Mouse (Mus musculus) hindbrain, postnatal 0 days (tissue): ENCODE data around the gene Fcna. TPM values are rescaled to one million over a fixed set of nuclear protein-coding genes. Genes with fewer than 3 reads are reported as not detected.

ENCODE experiments used
- ATAC-seq: fragments of 200-750 bp; cut with Nextera tagmentation; 2 replicates; pipeline ENCODE4 v1.8.0; 2017; ENCODE audit warnings: mild to moderate bottlenecking, moderate TSS enrichment, moderate library complexity
- DNase-seq: peaks from one replicate; pipeline ENCODE4 v3.0.0-alpha.2; 2015; ENCODE audit warnings: low spot score
- H3K27ac ChIP-seq: fragments of 300-500 bp; sonication (generic); 2 replicates; pipeline ENCODE4 v1.5.1; 2014; ENCODE audit warnings: mild to moderate bottlenecking
- H3K27me3 ChIP-seq: fragments of 300-500 bp; sonication (generic); 2 replicates; pipeline ENCODE4 v1.6.1; 2014; ENCODE audit warnings: low read length, mixed read lengths; ENCODE audit not compliant: insufficient read depth
- H3K36me3 ChIP-seq: fragments of 300-500 bp; sonication (generic); 2 replicates; pipeline ENCODE4 v1.6.1; 2014; ENCODE audit warnings: low read length, mixed read lengths; ENCODE audit not compliant: insufficient read depth
- H3K4me1 ChIP-seq: fragments of 300-500 bp; sonication (generic); 2 replicates; pipeline ENCODE4 v1.6.1; 2014; ENCODE audit warnings: antibody characterized with exemption, low read length, mixed read lengths; ENCODE audit not compliant: insufficient read depth
- H3K4me2 ChIP-seq: fragments of 300-500 bp; sonication (generic); 2 replicates; pipeline ENCODE4 v1.6.1; 2014; ENCODE audit warnings: low read depth, mild to moderate bottlenecking, low read length, moderate library complexity, mixed read lengths
- H3K4me3 ChIP-seq: fragments of 300-500 bp; sonication (generic); 2 replicates; pipeline ENCODE4 v1.5.1; 2014; ENCODE audit warnings: low read length
- H3K9ac ChIP-seq: fragments of 300-500 bp; sonication (generic); replicated peaks from 2 replicates; pipeline ENCODE4 v1.6.1; 2014; ENCODE audit warnings: mild to moderate bottlenecking, low read length, moderate library complexity, mixed read lengths
- H3K9me3 ChIP-seq: fragments of 300-500 bp; sonication (generic); 2 replicates; pipeline ENCODE4 v1.6.1; 2016; ENCODE audit warnings: low read length, mixed read lengths
- CTCF ChIP-seq: IDR thresholded peaks from 2 replicates; pipeline ENCODE4 v1.5.1; 2016; ENCODE audit warnings: antibody characterized with exemption, control low read depth, low read depth
- WGBS: fragments of 180-500 bp; shearing (Covaris S2); extraction: QIAGEN DNeasy Blood & Tissue Kit; methylation state at CpG from one replicate; pipeline ENCODE4 v1.1.7; 2014; 5-methylcytosine and 5-hydroxymethylcytosine counted together
- polyA plus RNA-seq: library from polyadenylated mRNA; unstranded; fragments of >200 nt; fragmentation: Nextera tagmentation; extraction: Ambion mirVana; gene quantifications from 2 replicates; pipeline ENCODE4 v1.2.1, GENCODE M21; 2015
- total RNA-seq: library from RNA; depleted of rRNA; stranded (reverse); fragments of >200 nt; gene quantifications from 2 replicates; pipeline ENCODE4 v1.2.3, GENCODE M21; 2014

The Fcna gene
- total and polyA plus RNA-seq, 2 experiments from 2014 or later: 2.2 to 4.3 TPM

- no peak overlapping the region for H3K9ac ChIP-seq
- no peak for TF ChIP-seq CTCF
- peaks cover 82% of the 10 kb centered on the region for H3K36me3 ChIP-seq
- no peak overlapping the region for H3K4me3 ChIP-seq
- WGBS: 93% methylated on average over 1 of the region's 1 CpGs
- H3K4me1 ChIP-seq: no peaks in the 10 kb centered on the region
- no peak for DNase-seq
- no peaks in the 10 kb centered on the region for H3K27me3 ChIP-seq
- H3K27ac ChIP-seq: no peak overlapping the region
- H3K4me2 ChIP-seq: no peak overlapping the region
- H3K9me3 ChIP-seq: no peaks in the 10 kb centered on the region
- no peak for ATAC-seq
Observed at GRCm38 (mm10) chr2:25598749-25599148, 29.1 kb downstream of the Fcna start.

- no peak for TF ChIP-seq CTCF
- Histone ChIP-seq H3K27ac (no peak overlapping the region), H3K4me1 (no peaks in the 10 kb centered on the region), H3K27me3 (no peaks in the 10 kb centered on the region), H3K9me3 (no peaks in the 10 kb centered on the region), H3K4me3 (no peak overlapping the region), H3K4me2 (no peak overlapping the region), H3K9ac (no peak overlapping the region), H3K36me3 (peaks cover 86% of the 10 kb centered on the region)
- no peak for ATAC-seq
- WGBS: 99% methylated on average over 5 of the region's 5 CpGs
- DNase-seq: no peak
Observed at GRCm38 (mm10) chr2:25596765-25597510, 30.9 kb downstream of the Fcna start.

DNA sequence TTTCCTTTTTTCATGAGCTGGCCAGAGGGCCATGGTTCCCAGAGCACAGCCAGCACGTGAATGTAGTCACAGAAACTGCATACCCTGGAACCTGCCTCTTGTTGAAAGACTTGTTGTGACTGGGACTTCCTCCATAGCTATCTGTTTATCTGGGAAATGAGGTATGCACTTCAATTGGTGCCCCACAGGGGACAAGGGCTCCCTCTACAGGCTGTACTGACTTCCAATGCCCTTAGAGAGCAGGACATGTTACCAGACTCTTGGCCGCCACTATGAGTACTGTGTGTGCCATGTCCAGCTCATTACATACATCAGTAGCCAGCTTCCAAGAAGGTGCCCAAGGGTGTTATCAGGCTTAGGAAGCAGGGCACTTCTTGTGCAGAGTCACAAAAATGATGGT is 36.0 kb downstream of the Fcna start:
- Histone ChIP-seq H3K4me3 (no peak overlapping the region), H3K27ac (no peak overlapping the region), H3K36me3 (peaks cover 63% of the 10 kb centered on the region), H3K9ac (no peak overlapping the region), H3K4me1 (no peaks in the 10 kb centered on the region), H3K9me3 (no peaks in the 10 kb centered on the region), H3K27me3 (no peaks in the 10 kb centered on the region), H3K4me2 (no peak overlapping the region)
- ATAC-seq (no peak), DNase-seq (peak; percentile 40)
- peak; percentile 53 for TF ChIP-seq CTCF
- 68% methylated on average over 2 of the region's 2 CpGs for WGBS

- H3K27me3 ChIP-seq: no peaks in the 10 kb centered on the region
- no peaks in the 10 kb centered on the region for H3K4me1 ChIP-seq
- no peak for TF ChIP-seq CTCF
- no peak overlapping the region for H3K9ac ChIP-seq
- H3K36me3 ChIP-seq: peaks cover 42% of the 10 kb centered on the region
- H3K4me3 ChIP-seq: no peak overlapping the region
- no peaks in the 10 kb centered on the region for H3K9me3 ChIP-seq
- no peak for ATAC-seq
- no peak overlapping the region for H3K27ac ChIP-seq
- no peak overlapping the region for H3K4me2 ChIP-seq
- 96% methylated on average over 8 of the region's 8 CpGs for WGBS
- no peak for DNase-seq
Observed at GRCm38 (mm10) chr2:25588227-25588907, 39.5 kb downstream of the Fcna start.

- ATAC-seq (no peak), DNase-seq (no peak)
- H3K4me2 ChIP-seq: no peak overlapping the region
- 90% methylated on average over 8 of the region's 8 CpGs for WGBS
- H3K9ac ChIP-seq: no peak overlapping the region
- peaks cover 8% of the 10 kb centered on the region for H3K4me1 ChIP-seq
- no peak overlapping the region for H3K27ac ChIP-seq
- H3K27me3 ChIP-seq: no peaks in the 10 kb centered on the region
- H3K4me3 ChIP-seq: no peak overlapping the region
- no peaks in the 10 kb centered on the region for H3K9me3 ChIP-seq
- TF ChIP-seq CTCF: no peak
- peaks cover 35% of the 10 kb centered on the region; the same call in 1 of the 2 replicates for H3K36me3 ChIP-seq
Observed at GRCm38 (mm10) chr2:25587290-25587689, 40.5 kb downstream of the Fcna start.

DNA sequence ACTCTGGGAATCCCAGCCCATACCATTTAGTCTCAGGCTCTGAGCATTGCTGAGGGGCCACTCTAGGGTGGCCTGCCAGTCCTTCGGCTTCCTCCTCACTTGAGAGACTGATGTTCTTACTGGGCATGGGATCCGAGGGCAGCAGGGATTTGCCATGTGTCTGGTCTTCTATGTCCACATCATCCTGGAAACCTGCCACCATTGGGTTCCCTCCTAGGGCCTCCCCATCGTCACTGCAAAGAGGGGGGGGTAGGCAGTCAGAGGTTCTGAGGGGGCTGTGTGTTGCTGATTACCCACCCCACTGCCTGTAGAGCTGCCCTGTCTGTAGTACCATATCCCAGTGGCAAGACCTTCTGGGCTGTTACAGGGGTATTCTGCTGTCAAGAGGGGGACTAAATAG is 42.2 kb downstream of the Fcna start:
- H3K4me3 ChIP-seq: no peak overlapping the region
- 73% methylated on average over 3 of the region's 3 CpGs for WGBS
- DNase-seq (no peak), ATAC-seq (no peak)
- H3K9ac ChIP-seq: no peak overlapping the region
- no peak for TF ChIP-seq CTCF
- H3K9me3 ChIP-seq: no peaks in the 10 kb centered on the region
- H3K4me1 ChIP-seq: peaks cover 21% of the 10 kb centered on the region
- H3K4me2 ChIP-seq: no peak overlapping the region
- H3K27ac ChIP-seq: no peak overlapping the region
- no peaks in the 10 kb centered on the region for H3K27me3 ChIP-seq
- H3K36me3 ChIP-seq: peaks cover 20% of the 10 kb centered on the region; the same call in 1 of the 2 replicates

GRCm38 (mm10) chr2:25584856-25585255 is 43.0 kb downstream of the Fcna start:
- no peaks in the 10 kb centered on the region for H3K9me3 ChIP-seq
- H3K27ac ChIP-seq: no peak overlapping the region
- no peak overlapping the region for H3K9ac ChIP-seq
- peaks cover 27% of the 10 kb centered on the region for H3K4me1 ChIP-seq
- TF ChIP-seq CTCF: no peak
- no peak for DNase-seq
- H3K27me3 ChIP-seq: peaks cover 3% of the 10 kb centered on the region
- H3K4me2 ChIP-seq: no peak overlapping the region
- 65% methylated on average over 4 of the region's 4 CpGs for WGBS
- no peak overlapping the region for H3K4me3 ChIP-seq
- peaks cover 13% of the 10 kb centered on the region; the same call in 1 of the 2 replicates for H3K36me3 ChIP-seq
- ATAC-seq: no peak
